In genomic region chr2:135525779-135526178, GRCm38 (mm10) we compare ENCODE assay signal across 33 mouse cellular contexts.
A peak's percentile ranks its signal among the peaks of the same experiment; 100 is the strongest.
DNase-seq lines count a peak whose midpoint lies in the region; ATAC-seq lines count a peak whose summit lies in the region.
"Had no signal": no experiment of that assay in that cellular context is flagged by ENCODE, and none has a peak within 500 bp of the region (broad histone marks: within the 10 kb centered on the region; RNA-seq: fewer than 3 reads in every experiment).

No protein-coding gene starts in this region.

- no peaks in the 10 kb centered on the region for H3K27me3 ChIP-seq in kidney, embryonic 16.5 days (ENCODE audit: insufficient read depth, low read length)
- H3K27me3 ChIP-seq: embryonic facial prominence, embryonic 13.5 days; forebrain, embryonic 12.5 days; heart, embryonic 15.5 days; limb, embryonic 12.5 days; liver, embryonic 12.5 days; neural tube, embryonic 15.5 days had no signal

- no peak overlapping the region for H3K4me3 ChIP-seq in kidney, embryonic 16.5 days (ENCODE audit: low read length)
- H3K4me3 ChIP-seq: embryonic facial prominence, embryonic 13.5 days; erythroblast, embryonic 14.5 days; forebrain, embryonic 12.5 days; heart, embryonic 10.5 days; heart, embryonic 15.5 days; limb, embryonic 12.5 days; liver, embryonic 12.5 days; neural tube, embryonic 15.5 days had no signal

- no peaks in the 10 kb centered on the region for H3K36me3 ChIP-seq in kidney, embryonic 16.5 days (ENCODE audit: insufficient read depth, low read length)
- H3K36me3 ChIP-seq: embryonic facial prominence, embryonic 13.5 days; forebrain, embryonic 12.5 days; G1E; heart, embryonic 10.5 days; heart, embryonic 15.5 days; limb, embryonic 12.5 days; liver, embryonic 12.5 days; neural tube, embryonic 15.5 days had no signal

- H3K27ac ChIP-seq in kidney, embryonic 16.5 days (ENCODE audit: low read length), result no peak overlapping the region
- H3K27ac ChIP-seq: embryonic facial prominence, embryonic 13.5 days; forebrain, embryonic 12.5 days; heart, embryonic 10.5 days; heart, embryonic 15.5 days; limb, embryonic 12.5 days; liver, embryonic 12.5 days; neural tube, embryonic 15.5 days; stomach, postnatal 0 days had no signal

- ATAC-seq in kidney, embryonic 16.5 days (ENCODE audit: low FRiP score, low TSS enrichment), result no peak
- ATAC-seq: forebrain, postnatal 0 days; hindbrain, embryonic 16.5 days; liver, embryonic 12.5 days; liver, postnatal 0 days had no signal

- H3K9me3 ChIP-seq in kidney, embryonic 16.5 days (ENCODE audit: low read length), result no peaks in the 10 kb centered on the region
- H3K9me3 ChIP-seq: embryonic facial prominence, embryonic 13.5 days; forebrain, embryonic 12.5 days; heart, embryonic 10.5 days; heart, embryonic 15.5 days; limb, embryonic 12.5 days; liver, embryonic 12.5 days; neural tube, embryonic 15.5 days had no signal

- H3K4me2 ChIP-seq in kidney, embryonic 16.5 days (replicated peaks; ENCODE audit: low read depth, low read length), result no peak overlapping the region
- H3K4me2 ChIP-seq: embryonic facial prominence, embryonic 13.5 days; forebrain, embryonic 12.5 days; heart, embryonic 15.5 days; limb, embryonic 12.5 days; liver, embryonic 12.5 days; neural tube, embryonic 15.5 days had no signal

- H3K4me1 ChIP-seq in kidney, embryonic 16.5 days (ENCODE audit: insufficient read depth, low read length), result no peaks in the 10 kb centered on the region
- H3K4me1 ChIP-seq: embryonic facial prominence, embryonic 13.5 days; forebrain, embryonic 12.5 days; heart, embryonic 10.5 days; heart, embryonic 15.5 days; limb, embryonic 12.5 days; liver, embryonic 12.5 days; neural tube, embryonic 15.5 days had no signal

- WGBS in kidney, embryonic 16.5 days, result 85% methylated on average over 1 of the region's 1 CpGs

- DNase-seq in kidney, adult 9 months, result peak; percentile 9
- DNase-seq in Muller cell, postnatal 12 days (ENCODE audit: inconsistent ontology term), result peak; percentile 85
- DNase-seq in fibroblast of lung, adult 2 months (ENCODE audit: low read depth), result peak; percentile 60
- DNase-seq in skeletal muscle tissue, adult 2 months (ENCODE audit: low read depth, low spot score), result peak; percentile 38
- DNase-seq in lung, postnatal 14 days, result no peak
- no peak for DNase-seq in cerebellum, postnatal 25 days
- DNase-seq: adrenal gland, postnatal 10 days; cerebellum, adult 9-10 months; embryo, embryonic 11 days; forebrain, postnatal 0 days; gastrocnemius, postnatal 10 days; heart, adult 11 months; kidney, adult 18-20 months; kidney, postnatal 10 days; liver, postnatal 0 days; lung, postnatal 4 days; midbrain, embryonic 14.5 days; retina, postnatal 1 day; right cerebral cortex, postnatal 14 days; thymus, adult 2 months; thymus, postnatal 36 days had no signal

- H3K9ac ChIP-seq in kidney, embryonic 16.5 days (replicated peaks; ENCODE audit: low read length), result no peak overlapping the region
- H3K9ac ChIP-seq: embryonic facial prominence, embryonic 13.5 days; forebrain, embryonic 12.5 days; forebrain, postnatal 0 days; heart, embryonic 15.5 days; limb, embryonic 12.5 days; liver, embryonic 12.5 days; liver, postnatal 0 days; neural tube, embryonic 15.5 days had no signal

Comparison
In these comparisons a context has a peak if more than half of its experiments do, and no peak if none do; other contexts are left out.
1. DNase-seq: peak in kidney, adult 9 months (single experiment), Muller cell, postnatal 12 days (single experiment), fibroblast of lung, adult 2 months (single experiment) and skeletal muscle tissue, adult 2 months (single experiment); none in lung, postnatal 14 days (single experiment) and cerebellum, postnatal 25 days (0 of 2).